Mouse (Mus musculus): ENCODE results near the gene Fam241b.

- no peak for TF ChIP-seq GATA1 (IDR thresholded peaks at IDR 0.05; ENCODE audit: borderline replicate concordance, low read length)
- no peak for TF ChIP-seq CTCF (IDR thresholded peaks at IDR 0.05; ENCODE audit: low read depth, low read length)
- no peak for TF ChIP-seq POLR2AphosphoS5 (IDR thresholded peaks at IDR 0.05; ENCODE audit: insufficient replicate concordance, low read depth, low read length)
Observed at GRCm38 (mm10) chr10:62093903-62094302, 49.8 kb downstream of the Fam241b start.

All from G1E (cell line).